Mouse (Mus musculus) forebrain, embryonic 12.5 days (tissue): ENCODE measurements around the gene Kcnc1. TPM values are rescaled to one million over a fixed set of nuclear protein-coding genes. Genes with fewer than 3 reads are reported as not detected.

Experiments
- polyA plus RNA-seq: library from polyadenylated mRNA; unstranded; fragments of >200 nt; fragmentation: Nextera tagmentation; extraction: Ambion mirVana; gene quantifications from 2 replicates; pipeline ENCODE4 v1.2.1, GENCODE M21; 2016

Kcnc1 gene
- polyA plus RNA-seq, 1 experiment from 2014 or later, result 4.8 TPM

Other genes starting within 250 kb of the Kcnc1 start
- 1.4 and 2.5 TPM in 2 replicates for gene Abcc8, start 216.5 kb upstream of the Kcnc1 start, polyA plus RNA-seq
- 2.5 and 2.9 TPM in 2 replicates for gene Ush1c, start 158.0 kb upstream of the Kcnc1 start, polyA plus RNA-seq
- 0.17 TPM in 1 of 2 replicates, not detected in the other for gene Otog, start 155.5 kb upstream of the Kcnc1 start, polyA plus RNA-seq
- gene Myod1, start 20.0 kb upstream of the Kcnc1 start, polyA plus RNA-seq, result 0.33 TPM in 1 of 2 replicates, not detected in the other
- gene Sergef, start 243.3 kb downstream of the Kcnc1 start, polyA plus RNA-seq, result 19.0 and 19.6 TPM in 2 replicates